Mouse (Mus musculus): ENCODE measurements at regions not wholly inside any gene's neighbourhood (a gene's known extent, or its start where the extent isn't known, plus 50 kb on each side); places are given as distances from the start of the nearest gene placed in this dataset.

DNA sequence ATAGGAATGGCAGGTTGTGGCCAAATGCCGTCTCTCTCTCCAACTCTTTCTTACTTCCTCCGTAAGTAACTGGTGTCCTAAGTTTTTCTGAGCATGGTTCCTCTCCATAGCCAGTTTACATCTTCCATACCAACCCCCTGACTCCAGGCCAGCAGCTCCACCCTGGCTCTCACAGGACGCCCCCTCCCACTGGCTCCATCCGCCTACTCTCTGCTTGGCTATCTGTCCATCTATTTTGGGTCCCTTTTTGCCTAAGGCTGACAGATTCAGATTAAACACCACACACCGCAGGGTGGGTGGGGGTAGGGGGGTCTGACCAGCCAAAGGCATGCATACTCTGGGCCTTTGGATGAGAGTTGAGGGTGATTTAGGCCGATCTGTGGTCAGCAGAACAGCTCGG lies 57.0 kb upstream of the Flt1 start:
- TF ChIP-seq CTCF (IDR thresholded peaks at IDR 0.05; ENCODE audit: low read depth) (no peak), EP300 (IDR thresholded peaks at IDR 0.05; ENCODE audit: low read depth) (no peak)

Measured in liver, embryonic 14.5 days (tissue).